Mouse (Mus musculus): ENCODE results near the gene Setd1a.
"Not testable (repeated sequence)": the region's sequence is repeated elsewhere in the genome, so short reads cannot be mapped to it uniquely, and the experiment has no call there.

Gene Setd1a

GRCm38 (mm10) chr7:127766851-127767609 is 9.4 kb upstream of the Setd1a start:
- no peak for DNase-seq (ENCODE audit: low read depth)

- DNase-seq (ENCODE audit: low read depth) = no peak
Measured at GRCm38 (mm10) chr7:127767671-127768345, 8.7 kb upstream of the Setd1a start.

DNA sequence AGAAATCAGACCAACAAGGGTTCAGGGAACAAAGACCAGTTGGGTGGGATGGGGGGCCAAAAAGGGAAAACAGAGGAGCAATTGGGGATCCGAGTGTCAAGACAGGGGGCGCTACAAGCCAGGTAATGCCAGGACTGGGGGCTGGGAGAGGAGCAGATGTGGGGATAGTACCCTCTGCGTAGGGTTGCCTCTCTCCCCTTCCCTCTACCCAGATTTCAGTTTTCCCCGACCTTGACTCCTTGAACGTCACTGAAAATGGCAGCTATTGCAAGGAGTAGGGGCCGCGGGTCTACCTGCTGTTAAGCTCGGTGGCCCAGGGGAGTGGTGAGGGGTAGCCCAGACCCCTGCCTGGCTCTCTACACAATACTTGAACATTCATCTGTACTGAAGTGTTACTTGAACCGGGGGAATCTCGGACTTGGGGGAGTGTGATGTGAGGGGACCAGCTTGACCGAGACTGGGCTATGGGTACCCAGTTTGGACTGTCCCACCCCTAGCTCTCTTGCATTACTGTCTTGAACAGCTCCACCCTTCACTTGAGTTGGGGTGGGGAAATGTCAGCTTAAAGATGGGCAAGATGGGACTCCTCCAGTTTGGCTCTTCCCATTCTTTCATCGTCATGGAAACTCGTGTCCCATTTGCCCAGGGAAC is 8.0 kb upstream of the Setd1a start:
- DNase-seq (ENCODE audit: low read depth) = peak; percentile 36

DNA sequence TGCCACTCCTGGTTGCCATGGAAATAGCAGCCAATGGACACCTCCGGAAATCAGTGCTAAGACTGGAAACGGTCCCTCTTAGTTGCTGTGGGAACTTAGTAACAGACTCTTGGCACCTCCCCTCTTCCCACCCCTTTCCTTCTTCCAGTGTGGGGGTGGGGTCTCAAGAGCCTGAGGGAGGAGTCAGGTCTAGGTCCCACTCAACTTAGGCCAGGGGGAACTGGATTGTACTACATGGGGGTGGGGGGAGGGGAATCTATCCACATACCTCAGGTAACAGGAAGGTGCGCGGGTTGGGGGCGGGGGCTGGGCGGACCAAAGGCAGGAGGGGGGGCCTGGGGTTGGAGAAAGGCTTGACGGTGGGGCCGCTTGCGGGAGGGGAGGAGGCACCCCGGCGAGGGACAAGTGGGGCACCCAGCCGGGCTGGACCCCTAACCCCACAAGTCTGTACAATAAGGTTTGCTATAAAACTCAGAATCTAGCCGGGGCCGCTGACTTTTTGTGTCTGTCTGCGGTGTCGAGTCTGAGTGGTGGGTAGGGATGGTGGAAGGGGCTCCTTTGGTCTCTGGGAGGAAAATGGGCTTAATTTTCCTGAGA is 7.4 kb upstream of the Setd1a start:
- DNase-seq (ENCODE audit: low read depth) = peak; percentile 84

DNA sequence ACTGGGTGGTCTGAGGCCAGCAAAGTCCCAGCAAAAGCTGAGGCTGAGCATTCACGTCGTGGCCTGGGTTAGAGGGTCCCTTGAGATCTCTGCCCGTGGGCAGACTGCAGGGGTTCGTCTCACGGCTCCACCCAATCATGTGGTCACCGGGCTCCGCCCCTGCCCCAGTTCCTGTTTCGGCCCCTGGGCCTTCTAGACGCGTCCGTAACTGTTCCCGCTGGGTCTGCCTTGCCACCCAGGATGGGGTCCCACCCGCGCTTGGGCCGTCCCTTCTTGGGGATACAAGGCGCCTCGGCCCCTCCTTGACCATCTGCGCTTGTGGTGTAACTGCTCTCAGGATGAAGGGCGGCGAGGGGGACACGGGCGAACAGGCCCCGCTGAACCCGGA is 6.8 kb upstream of the Setd1a start, which contains the start of gene Orai3:
TSS of gene Orai3 (plus strand) at position 165 of the 388 bp plus-strand sequence.
- DNase-seq (ENCODE audit: low read depth) = peak; percentile 61

DNA sequence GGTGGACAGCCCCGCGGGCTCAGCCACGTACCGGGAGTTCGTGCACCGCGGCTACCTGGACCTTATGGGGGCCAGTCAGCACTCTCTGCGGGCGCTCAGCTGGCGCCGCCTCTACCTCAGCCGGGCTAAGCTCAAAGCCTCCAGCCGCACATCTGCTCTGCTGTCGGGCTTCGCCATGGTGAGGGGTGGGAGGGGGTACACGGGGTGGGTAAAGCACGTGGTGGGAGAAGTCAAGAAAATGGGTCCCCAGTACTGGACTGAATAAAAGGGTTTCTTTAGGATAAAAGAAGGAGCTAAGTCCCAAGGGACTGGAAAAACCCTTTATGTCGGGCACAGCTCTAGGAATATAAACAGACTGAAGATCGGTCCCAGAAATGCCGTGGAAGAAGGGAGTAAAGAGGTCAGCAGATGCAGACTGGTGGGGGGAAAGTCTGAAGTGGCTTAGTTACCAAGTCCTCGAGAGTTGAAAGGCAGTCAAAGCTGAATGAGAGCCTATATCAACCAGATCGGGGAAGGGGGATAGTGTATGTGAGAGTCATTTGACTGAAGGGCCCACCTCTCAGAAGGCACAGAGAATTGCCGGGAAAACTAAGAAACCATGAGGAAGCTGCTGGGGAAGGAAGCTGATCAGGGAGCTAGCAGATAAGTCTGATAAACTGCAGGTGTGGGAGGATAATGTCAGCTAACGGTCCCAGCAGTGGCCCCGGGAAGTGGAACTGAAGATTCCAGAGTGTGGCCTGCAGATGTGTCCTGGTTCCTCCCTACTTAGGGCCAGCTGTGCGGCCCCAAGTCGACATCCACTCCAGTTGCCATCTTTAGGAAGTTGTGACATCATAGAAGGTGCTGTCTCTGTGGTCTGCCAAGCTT is 6.2 kb upstream of the Setd1a start:
- peak; percentile 37 for DNase-seq (ENCODE audit: low read depth)

- DNase-seq (ENCODE audit: low read depth) = no peak
Measured at GRCm38 (mm10) chr7:127771262-127771661, 5.2 kb upstream of the Setd1a start.

GRCm38 (mm10) chr7:127772080-127772479 is 4.4 kb upstream of the Setd1a start:
- DNase-seq (ENCODE audit: low read depth) = no peak

- DNase-seq (ENCODE audit: low read depth) = no peak
Measured at GRCm38 (mm10) chr7:127772557-127772956, 3.9 kb upstream of the Setd1a start.

DNA sequence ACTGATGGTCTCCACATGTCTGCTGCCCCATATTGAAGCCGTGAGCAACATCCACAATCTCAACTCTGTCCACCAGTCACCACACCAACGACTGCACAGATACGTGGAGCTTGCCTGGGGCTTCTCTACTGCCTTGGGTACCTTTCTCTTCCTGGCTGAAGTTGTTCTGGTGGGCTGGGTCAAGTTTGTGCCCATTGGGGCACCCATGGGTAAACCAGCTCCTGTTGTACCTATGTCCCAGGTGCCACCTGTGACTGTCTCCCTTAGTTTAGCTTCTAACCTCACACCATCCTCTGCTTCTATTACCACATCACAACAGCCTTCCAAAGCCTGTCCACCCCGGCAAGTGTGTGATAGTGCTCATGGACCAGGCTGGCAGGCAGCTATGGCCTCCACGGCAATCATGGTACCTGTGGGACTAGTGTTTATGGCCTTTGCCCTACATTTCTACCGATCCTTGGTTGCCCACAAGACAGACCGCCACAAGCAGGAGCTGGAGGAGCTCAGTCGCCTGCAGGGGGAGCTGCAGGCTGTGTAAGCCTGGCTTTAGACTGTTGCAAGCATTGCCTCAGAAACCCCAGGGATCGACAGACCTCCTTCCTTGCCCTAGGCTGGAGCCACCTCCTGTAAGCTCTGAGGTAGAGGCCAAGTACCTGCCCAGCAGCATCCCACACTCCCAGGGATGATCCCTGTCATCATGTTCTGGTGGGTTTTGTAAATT is 2.6 kb upstream of the Setd1a start:
- DNase-seq (ENCODE audit: low read depth) = peak; percentile 90

DNA sequence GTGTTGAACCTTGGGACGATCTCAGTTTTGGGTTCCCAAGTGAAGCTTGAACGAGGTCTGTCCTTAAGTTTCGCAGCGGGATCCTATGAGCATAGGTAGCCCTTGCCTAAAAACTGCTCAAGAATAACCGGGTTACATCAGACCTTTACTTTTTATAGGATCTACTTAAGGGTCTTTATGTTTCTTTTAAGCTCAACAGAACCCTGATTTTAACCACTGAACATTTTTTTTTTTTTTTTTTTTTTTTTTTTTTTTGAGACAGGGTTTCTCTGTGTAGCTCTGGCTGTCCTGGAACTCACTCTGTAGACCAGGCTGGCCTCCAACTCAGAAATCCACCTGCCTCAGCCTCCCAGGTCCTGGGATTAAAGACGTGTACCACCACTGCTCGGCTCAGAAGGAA is 633 bp upstream of the Setd1a start:
- DNase-seq (ENCODE audit: low read depth) = not testable (repeated sequence)

GRCm38 (mm10) chr7:127776878-127777473 is 506 bp downstream of the Setd1a start:
- DNase-seq (ENCODE audit: low read depth) = peak; percentile 98

DNA sequence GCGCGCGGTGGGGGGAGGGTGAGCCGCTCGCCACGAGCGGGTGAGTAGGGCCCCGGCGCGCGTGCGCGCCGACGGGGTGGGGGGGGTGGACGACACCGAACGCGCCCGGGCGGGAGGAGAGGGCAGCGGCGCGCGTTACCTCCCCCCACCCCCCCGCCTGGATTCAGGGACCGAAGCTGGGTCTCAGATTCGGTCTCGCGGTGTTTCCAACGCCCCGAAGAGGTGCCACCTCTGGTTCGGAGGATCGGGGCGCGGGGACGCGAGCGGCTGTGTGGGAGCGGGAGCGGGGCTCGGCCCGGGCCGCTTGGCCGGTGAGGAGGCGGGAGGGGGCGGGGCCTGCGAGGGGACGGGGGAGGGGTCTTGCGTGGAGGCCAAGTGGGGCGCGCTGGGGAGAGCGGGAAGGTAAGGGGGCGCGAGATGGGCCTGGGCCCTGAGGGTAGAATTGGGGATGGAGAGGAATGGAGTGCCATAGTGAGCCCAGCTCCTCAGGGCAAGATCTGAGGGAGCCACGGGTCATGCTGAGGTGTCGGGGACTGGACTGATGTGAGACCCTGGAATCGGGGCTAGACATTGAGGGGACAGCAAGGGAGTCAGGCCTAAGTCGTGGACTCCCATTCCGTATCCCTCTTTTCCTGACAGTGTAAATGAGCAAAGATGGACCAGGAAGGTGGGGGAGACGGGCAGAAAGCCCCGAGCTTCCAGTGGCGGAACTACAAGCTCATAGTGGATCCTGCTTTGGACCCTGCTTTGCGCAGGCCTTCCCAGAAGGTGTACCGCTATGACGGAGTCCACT is 1.2 kb downstream of the Setd1a start:
- DNase-seq (ENCODE audit: low read depth) = no peak

DNA sequence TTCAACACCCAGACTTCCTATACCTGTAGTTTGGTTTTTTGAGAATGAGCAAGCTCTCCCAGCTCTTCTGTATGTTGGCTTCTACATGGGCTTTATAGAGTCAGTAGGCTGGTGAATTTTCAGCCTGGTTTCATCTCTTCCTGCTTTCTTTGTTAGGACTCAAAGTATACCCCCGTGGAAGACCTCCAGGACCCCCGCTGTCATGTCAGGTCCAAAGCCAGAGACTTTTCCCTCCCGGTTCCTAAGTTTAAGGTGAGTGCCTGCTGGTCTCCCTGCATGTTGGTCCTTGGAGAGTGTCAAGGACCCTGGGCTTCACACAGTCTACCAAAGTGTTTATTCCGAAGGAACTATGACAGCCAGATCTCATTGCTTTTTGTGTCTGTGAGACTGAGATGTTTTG is 1.9 kb downstream of the Setd1a start:
- DNase-seq (ENCODE audit: low read depth) = no peak

DNA sequence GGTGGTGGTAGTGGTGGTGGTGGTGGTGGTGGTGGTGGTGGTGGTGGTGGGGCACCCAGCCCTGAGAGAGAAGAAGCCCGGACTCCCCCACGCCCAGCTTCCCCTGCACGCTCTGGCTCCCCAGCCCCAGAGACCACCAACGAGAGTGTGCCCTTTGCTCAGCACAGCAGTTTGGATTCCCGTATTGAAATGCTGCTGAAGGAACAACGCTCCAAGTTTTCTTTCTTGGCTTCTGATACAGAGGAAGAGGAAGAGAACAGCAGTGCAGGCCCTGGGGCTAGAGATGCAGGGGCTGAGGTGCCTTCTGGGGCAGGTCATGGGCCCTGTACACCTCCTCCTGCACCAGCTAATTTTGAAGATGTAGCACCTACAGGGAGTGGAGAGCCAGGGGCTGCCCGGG is 8.8 kb downstream of the Setd1a start, which contains the start of gene Gm49388:
TSS of gene Gm49388 (plus strand) at position 301 of the 400 bp plus-strand sequence.
- DNase-seq (ENCODE audit: low read depth) = no peak

- no peak for DNase-seq (ENCODE audit: low read depth)
Measured at GRCm38 (mm10) chr7:127797076-127797845, 20.8 kb downstream of the Setd1a start.

GRCm38 (mm10) chr7:127798591-127798990 is 22.1 kb downstream of the Setd1a start:
- no peak for DNase-seq (ENCODE audit: low read depth)

GRCm38 (mm10) chr7:127799211-127799610 is 22.7 kb downstream of the Setd1a start:
- no peak for DNase-seq (ENCODE audit: low read depth)

DNA sequence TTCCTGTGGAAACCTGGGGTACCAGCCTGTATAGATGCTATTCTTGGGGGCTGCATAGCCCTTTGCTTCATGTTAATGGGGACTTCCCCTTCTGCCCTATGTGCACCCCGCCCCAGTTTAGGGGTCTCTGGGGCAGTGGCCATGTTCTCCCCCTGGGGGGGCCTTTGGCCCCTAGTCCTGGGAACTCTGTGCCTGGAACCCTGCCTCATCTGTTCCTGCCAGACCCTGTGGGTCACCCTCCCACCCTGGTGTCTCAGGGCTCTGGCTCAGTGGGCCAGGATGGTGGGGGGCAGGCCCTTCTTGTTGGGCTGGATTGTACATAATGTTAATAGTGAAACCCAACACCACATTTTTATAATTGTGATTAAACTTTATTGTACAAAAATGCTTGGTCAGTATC is 23.3 kb downstream of the Setd1a start:
- no peak for DNase-seq (ENCODE audit: low read depth)

Measured in naive thymus-derived CD4-positive, alpha-beta T cell, adult 2 months (primary cell).